Mouse (Mus musculus) heart, postnatal 36 days (tissue): ENCODE measurements around the gene Zfp867. TPM values are rescaled to one million over a fixed set of nuclear protein-coding genes. Genes with fewer than 3 reads are reported as not detected.

ENCODE experiments used
- DNase-seq, 2 experiments: peaks; one replicate each; pipeline ENCODE4 v3.0.0; 2021 to 2022
- intact Hi-C: fragments of 180-260 bp; cut with DNase I; formaldehyde crosslinking; loops from one replicate; pipeline ENCODE4 v1.15.1; 2025
- total RNA-seq, 2 experiments: library from RNA; stranded (reverse); gene quantifications; 2 replicates each; pipeline ENCODE4 v1.2.3; 2021

Gene Zfp867
- total RNA-seq, result 1 to 10 TPM; 4.4 to 4.7 TPM

- DNase-seq, result peak; percentile 80 to 84
- intact Hi-C loops, result loop anchor here (2.0 kb wide), 1 partner anchor 22 kb away; the partner anchor contains the start of genes Jmjd4 and Snap47
Measured at GRCm38 (mm10) chr11:59472326-59472677, at the start of gene Zfp867. Gene Zfp867 (minus strand): TSS chr11:59472474.

- intact Hi-C loops, result no loop called here
- no peak for DNase-seq
Measured at GRCm38 (mm10) chr11:59519741-59520495, 47.6 kb upstream of the Zfp867 start.

GRCm38 (mm10) chr11:59518226-59518625 lies 46.0 kb upstream of the Zfp867 start:
- DNase-seq, result no peak
- intact Hi-C loops, result no loop called here

- intact Hi-C loops, result no loop called here
- no peak for DNase-seq
Measured at GRCm38 (mm10) chr11:59517441-59517840, 45.2 kb upstream of the Zfp867 start.

- intact Hi-C loops, result no loop called here
Measured at GRCm38 (mm10) chr11:59514789-59515188, 42.5 kb upstream of the Zfp867 start.

GRCm38 (mm10) chr11:59514381-59514780 lies 42.1 kb upstream of the Zfp867 start:
- no peak for DNase-seq
- intact Hi-C loops, result no loop called here

More at GRCm38 (mm10) chr11:59514789-59515188, 42.5 kb upstream of the Zfp867 start:
- no peak for DNase-seq

- intact Hi-C loops, result no loop called here
- no peak for DNase-seq
Measured at GRCm38 (mm10) chr11:59513556-59513955, 41.3 kb upstream of the Zfp867 start.

- intact Hi-C loops, result no loop called here
- DNase-seq, result no peak
Measured at GRCm38 (mm10) chr11:59512733-59513132, 40.5 kb upstream of the Zfp867 start.

- no peak for DNase-seq
- intact Hi-C loops, result no loop called here
Measured at GRCm38 (mm10) chr11:59511558-59511957, 39.3 kb upstream of the Zfp867 start.

GRCm38 (mm10) chr11:59506713-59507074 lies 34.4 kb upstream of the Zfp867 start:
- no peak for DNase-seq
- intact Hi-C loops, result no loop called here

GRCm38 (mm10) chr11:59505839-59506712 lies 33.8 kb upstream of the Zfp867 start:
- intact Hi-C loops, result no loop called here
- DNase-seq, result peak; percentile 87 to 92

GRCm38 (mm10) chr11:59505351-59505838 lies 33.1 kb upstream of the Zfp867 start:
- intact Hi-C loops, result no loop called here
- peak in 1 of 2 experiments; percentile 46 for DNase-seq

- no peak for DNase-seq
- intact Hi-C loops, result no loop called here
Measured at GRCm38 (mm10) chr11:59501978-59502700, 29.9 kb upstream of the Zfp867 start.

GRCm38 (mm10) chr11:59497747-59498146 lies 25.5 kb upstream of the Zfp867 start:
- intact Hi-C loops, result no loop called here
- no peak for DNase-seq

GRCm38 (mm10) chr11:59496672-59497310 lies 24.5 kb upstream of the Zfp867 start:
- DNase-seq, result no peak
- intact Hi-C loops, result no loop called here

GRCm38 (mm10) chr11:59486222-59486621 lies 13.9 kb upstream of the Zfp867 start:
- no peak for DNase-seq
- intact Hi-C loops, result no loop called here

GRCm38 (mm10) chr11:59485641-59486040 lies 13.4 kb upstream of the Zfp867 start:
- intact Hi-C loops, result no loop called here
- DNase-seq, result no peak

- intact Hi-C loops, result loop anchor here (1.0 to 5.0 kb wide), 3 partner anchors 175 to 246 kb away; no protein-coding TSS in a partner anchor
- DNase-seq, result peak; percentile 62 to 63
Measured at GRCm38 (mm10) chr11:59483212-59483611, 10.9 kb upstream of the Zfp867 start.

- no peak for DNase-seq
- intact Hi-C loops, result no loop called here
Measured at GRCm38 (mm10) chr11:59477240-59477639, 5.0 kb upstream of the Zfp867 start.
